Mouse (Mus musculus) intestine, postnatal 0 days (tissue): Measurements from ENCODE around the gene Gtf2a1. TPM values are rescaled to one million over a fixed set of nuclear protein-coding genes. Genes with fewer than 3 reads are reported as not detected.
A peak's percentile ranks its signal among the peaks of the same experiment; 100 is the strongest.

Experiments
- ATAC-seq: fragments of 200-750 bp; cut with Nextera tagmentation; 2 replicates; pipeline ENCODE4 v1.8.0; 2017; ENCODE audit warnings: mild to moderate bottlenecking, moderate TSS enrichment, moderate library complexity
- H3K27ac ChIP-seq: fragments of 300-500 bp; sonication (generic); 2 replicates; pipeline ENCODE4 v1.5.1; 2014; ENCODE audit warnings: mild to moderate bottlenecking, low read depth, low read length, moderate library complexity
- H3K27me3 ChIP-seq: fragments of 300-500 bp; sonication (generic); replicated peaks from 2 replicates; pipeline ENCODE4 v1.6.1; 2014; ENCODE audit warnings: low read length, mixed read lengths; ENCODE audit not compliant: control insufficient read depth, insufficient read depth
- H3K36me3 ChIP-seq: fragments of 300-500 bp; sonication (generic); 2 replicates; pipeline ENCODE4 v1.6.1; 2014; ENCODE audit warnings: mild to moderate bottlenecking, moderate library complexity; ENCODE audit not compliant: control insufficient read depth, insufficient read depth
- H3K4me1 ChIP-seq: fragments of 300-500 bp; sonication (generic); replicated peaks from 2 replicates; pipeline ENCODE4 v1.6.1; 2014; ENCODE audit warnings: antibody characterized with exemption, low read length, mixed read lengths; ENCODE audit not compliant: control insufficient read depth, insufficient read depth
- H3K4me2 ChIP-seq: fragments of 300-500 bp; sonication (generic); replicated peaks from 2 replicates; pipeline ENCODE4 v1.6.1; 2014; ENCODE audit warnings: low read depth, mild to moderate bottlenecking, moderate library complexity
- H3K4me3 ChIP-seq: fragments of 300-500 bp; sonication (generic); 2 replicates; pipeline ENCODE4 v1.5.1; 2014; ENCODE audit warnings: low read depth, low read length
- H3K9ac ChIP-seq: fragments of 300-500 bp; sonication (generic); 2 replicates; pipeline ENCODE4 v1.6.1; 2014; ENCODE audit warnings: mild to moderate bottlenecking, low read depth, low read length
- H3K9me3 ChIP-seq: fragments of 300-500 bp; sonication (generic); 2 replicates; pipeline ENCODE4 v1.6.1; 2016; ENCODE audit warnings: mixed run types; ENCODE audit not compliant: control insufficient read depth
- CTCF ChIP-seq: sonication (generic); IDR thresholded peaks from 2 replicates; pipeline ENCODE4 v1.5.1; 2016; ENCODE audit warnings: low read depth, mild to moderate bottlenecking, control low read depth, antibody characterized with exemption, moderate library complexity
- WGBS: fragments of 180-500 bp; shearing (Covaris S2); extraction: QIAGEN DNeasy Blood & Tissue Kit; methylation state at CpG from one replicate; pipeline ENCODE4 v1.1.7; 2014; 5-methylcytosine and 5-hydroxymethylcytosine counted together
- polyA plus RNA-seq: library from polyadenylated mRNA; unstranded; fragments of >200 nt; fragmentation: Nextera tagmentation; extraction: Ambion mirVana; gene quantifications from 2 replicates; pipeline ENCODE4 v1.2.1, GENCODE M21; 2015

Gtf2a1 gene
- 15.3 and 18.8 TPM in 2 replicates for polyA plus RNA-seq

GRCm38 (mm10) chr12:91589847-91590690, at the start of gene Gtf2a1:
TSS of gene Gtf2a1 (minus strand) at chr12:91590487.
- Histone ChIP-seq H3K9ac (peak within 1 kb of the TSS; percentile 95), H3K27me3 (no peaks in the 10 kb centered on the region), H3K27ac (peak within 1 kb of the TSS; percentile 97), H3K4me1 (no peaks in the 10 kb centered on the region), H3K4me3 (peak within 1 kb of the TSS; percentile 66), H3K4me2 (peak within 1 kb of the TSS; percentile 64), H3K9me3 (no peaks in the 10 kb centered on the region), H3K36me3 (peaks cover 4% of the 10 kb centered on the region; the same call in 1 of the 2 replicates)
- peak; percentile 89 for ATAC-seq
- under 1% methylated on average over 61 of the region's 99 CpGs for WGBS
- TF ChIP-seq CTCF: 0 out of 2 replicates have a peak, but pooled peaks have one; percentile 3

GRCm38 (mm10) chr12:91638351-91638750, 48.1 kb upstream of the Gtf2a1 start:
- Histone ChIP-seq H3K4me2 (no peak overlapping the region), H3K9me3 (no peaks in the 10 kb centered on the region), H3K4me3 (no peak overlapping the region), H3K36me3 (no peaks in the 10 kb centered on the region), H3K9ac (no peak overlapping the region), H3K27ac (no peak overlapping the region), H3K27me3 (no peaks in the 10 kb centered on the region), H3K4me1 (no peaks in the 10 kb centered on the region)
- 51% methylated on average over 3 of the region's 3 CpGs for WGBS
- ATAC-seq: no peak
- TF ChIP-seq CTCF: no peak

- Histone ChIP-seq H3K27me3 (no peaks in the 10 kb centered on the region), H3K4me3 (no peak overlapping the region), H3K36me3 (no peaks in the 10 kb centered on the region), H3K27ac (no peak overlapping the region), H3K9ac (no peak overlapping the region), H3K4me1 (no peaks in the 10 kb centered on the region), H3K4me2 (no peak overlapping the region), H3K9me3 (no peaks in the 10 kb centered on the region)
- no peak for TF ChIP-seq CTCF
- ATAC-seq: no peak
- 74% methylated on average over 12 of the region's 12 CpGs for WGBS
Measured at GRCm38 (mm10) chr12:91637136-91637909, 47.0 kb upstream of the Gtf2a1 start.

GRCm38 (mm10) chr12:91626482-91626881, 36.2 kb upstream of the Gtf2a1 start:
- Histone ChIP-seq H3K4me3 (no peak overlapping the region), H3K9me3 (no peaks in the 10 kb centered on the region), H3K27ac (no peak overlapping the region), H3K9ac (no peak overlapping the region), H3K4me1 (no peaks in the 10 kb centered on the region), H3K4me2 (no peak overlapping the region), H3K36me3 (no peaks in the 10 kb centered on the region), H3K27me3 (no peaks in the 10 kb centered on the region)
- 87% methylated on average over 5 of the region's 5 CpGs for WGBS
- ATAC-seq: no peak
- TF ChIP-seq CTCF: no peak

GRCm38 (mm10) chr12:91625013-91625412, 34.7 kb upstream of the Gtf2a1 start:
- WGBS: 92% methylated on average over 1 of the region's 1 CpGs
- peak; percentile 73 for TF ChIP-seq CTCF
- H3K4me1 ChIP-seq: no peaks in the 10 kb centered on the region
- H3K27me3 ChIP-seq: no peaks in the 10 kb centered on the region
- no peaks in the 10 kb centered on the region for H3K9me3 ChIP-seq
- H3K36me3 ChIP-seq: no peaks in the 10 kb centered on the region
- H3K4me2 ChIP-seq: no peak overlapping the region
- no peak overlapping the region for H3K27ac ChIP-seq
- H3K9ac ChIP-seq: no peak overlapping the region
- no peak overlapping the region for H3K4me3 ChIP-seq
- no peak for ATAC-seq

GRCm38 (mm10) chr12:91609425-91609824, 19.1 kb upstream of the Gtf2a1 start:
- 80% methylated on average over 5 of the region's 5 CpGs for WGBS
- no peaks in the 10 kb centered on the region for H3K36me3 ChIP-seq
- H3K27ac ChIP-seq: no peak overlapping the region
- no peaks in the 10 kb centered on the region for H3K27me3 ChIP-seq
- H3K4me1 ChIP-seq: no peaks in the 10 kb centered on the region
- no peak overlapping the region for H3K4me3 ChIP-seq
- TF ChIP-seq CTCF: no peak
- no peaks in the 10 kb centered on the region for H3K9me3 ChIP-seq
- no peak overlapping the region for H3K9ac ChIP-seq
- no peak for ATAC-seq
- no peak overlapping the region for H3K4me2 ChIP-seq
